Mouse (Mus musculus): ENCODE measurements at regions not wholly inside any gene's neighbourhood (a gene's known extent, or its start where the extent isn't known, plus 50 kb on each side); places are given as distances from the start of the nearest gene placed in this dataset.
"Not testable (repeated sequence)": the region's sequence is repeated elsewhere in the genome, so short reads cannot be mapped to it uniquely, and the experiment has no call there.

- no peak for DNase-seq (ENCODE audit: low read depth)
Measured at GRCm38 (mm10) chr6:53233777-53234176, 53.3 kb upstream of the Creb5 start.

DNA sequence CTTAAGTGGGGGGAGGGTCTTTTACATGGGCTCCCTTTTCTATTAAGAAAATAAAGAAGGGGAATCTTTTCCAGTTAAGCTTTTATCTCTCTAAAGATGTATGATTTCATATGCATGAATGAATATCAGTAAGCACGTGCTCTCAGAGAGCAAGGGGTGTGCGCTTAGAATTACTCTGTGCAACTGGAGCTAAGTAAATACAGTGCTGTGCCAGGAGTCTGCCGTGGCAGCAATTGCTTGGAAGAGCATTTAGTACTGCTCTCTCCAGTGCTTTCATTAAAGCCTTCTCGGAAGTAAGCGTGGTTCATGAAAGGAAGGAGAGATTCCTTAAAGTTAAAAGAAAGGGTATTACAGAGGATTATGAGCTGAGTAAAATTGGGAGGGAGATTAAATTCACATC, 54.5 kb upstream of the Creb5 start:
- no peak for DNase-seq (ENCODE audit: low read depth)

DNA sequence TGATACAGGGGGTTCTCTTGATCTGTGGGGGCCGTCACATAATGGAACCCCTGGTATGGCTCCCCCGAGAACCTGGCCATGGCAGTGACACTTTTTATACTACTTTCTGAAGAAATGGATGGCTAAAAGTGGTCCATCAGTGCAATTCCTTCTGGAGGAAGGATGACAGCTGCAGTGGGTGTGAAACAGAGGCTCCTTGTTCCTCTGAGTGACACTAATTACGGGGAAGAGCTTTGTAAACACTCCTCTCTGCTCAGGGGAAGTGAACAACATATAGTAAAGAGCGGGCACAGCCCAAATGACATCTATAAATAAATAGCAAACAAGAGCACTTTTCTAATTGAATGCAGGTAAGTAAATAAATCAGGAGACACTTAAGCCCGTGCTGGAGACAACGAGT, 57.7 kb upstream of the Creb5 start:
- DNase-seq (ENCODE audit: low read depth), result no peak

GRCm38 (mm10) chr6:53222104-53222503, 65.0 kb upstream of the Creb5 start:
- no peak for DNase-seq (ENCODE audit: low read depth)

- no peak for DNase-seq (ENCODE audit: low read depth)
Measured at GRCm38 (mm10) chr6:53221668-53222005, 65.4 kb upstream of the Creb5 start.

GRCm38 (mm10) chr6:53220784-53221667, 66.0 kb upstream of the Creb5 start:
- no peak for DNase-seq (ENCODE audit: low read depth)

DNA sequence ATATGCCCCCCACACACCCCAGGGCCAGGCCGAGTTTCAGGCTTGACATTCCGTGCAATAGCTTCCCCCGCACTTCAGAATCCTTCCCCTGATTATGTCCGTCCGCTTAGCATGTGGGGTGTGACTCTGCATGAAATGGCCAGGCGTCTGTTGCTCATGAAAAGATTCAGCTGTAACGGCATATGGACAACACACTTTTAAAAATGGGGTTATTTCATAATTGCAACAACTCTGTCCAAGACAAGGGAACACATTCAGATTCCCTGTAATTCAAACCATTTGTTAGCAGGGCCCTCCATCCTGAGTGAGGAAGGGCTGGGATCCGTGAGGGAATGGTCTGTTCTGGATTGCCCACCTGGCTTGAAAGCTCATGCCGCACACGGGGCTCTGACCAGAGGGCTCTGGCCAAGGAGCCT, 68.2 kb upstream of the Creb5 start:
- DNase-seq (ENCODE audit: low read depth), result no peak

DNA sequence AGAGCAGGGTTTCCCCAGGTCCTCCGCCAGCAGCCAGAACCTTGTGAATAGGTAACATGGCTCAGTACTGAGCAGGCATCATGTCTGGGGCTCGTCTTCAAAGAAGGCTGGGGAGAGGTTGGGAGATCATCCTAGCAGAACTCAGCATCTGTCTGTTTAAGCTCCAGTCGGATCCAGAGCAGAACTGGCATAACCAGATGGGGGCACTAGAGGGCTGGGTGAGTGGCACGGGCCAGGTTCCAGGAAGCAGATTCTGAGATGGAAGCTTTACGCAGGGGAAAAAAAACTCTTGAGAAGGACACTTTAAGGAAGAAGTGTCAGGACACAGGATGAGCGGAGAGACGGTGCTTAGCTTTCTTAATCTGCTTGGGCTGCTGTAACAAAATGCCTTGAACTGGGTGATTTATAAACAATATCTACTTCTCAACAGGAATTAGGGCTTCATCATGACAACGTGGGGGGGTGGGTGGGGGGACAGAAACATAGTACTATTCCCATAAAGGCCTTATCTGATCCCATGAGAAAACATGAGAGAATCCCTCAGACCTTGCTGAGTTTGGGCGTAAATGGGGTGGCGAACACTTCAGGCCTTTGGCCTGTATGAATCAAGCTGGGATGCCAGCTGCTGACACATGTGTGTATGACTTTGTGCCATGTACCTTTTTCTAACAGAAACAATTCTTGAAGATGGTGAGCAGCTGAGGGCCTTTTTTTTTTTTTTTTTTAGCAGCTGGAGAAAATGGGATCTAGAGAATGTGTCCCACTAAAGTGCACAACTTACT, 69.6 kb upstream of the Creb5 start:
- peak; percentile 13 for DNase-seq (ENCODE audit: low read depth)

GRCm38 (mm10) chr6:53216715-53217114, 70.4 kb upstream of the Creb5 start:
- DNase-seq (ENCODE audit: low read depth), result no peak

DNA sequence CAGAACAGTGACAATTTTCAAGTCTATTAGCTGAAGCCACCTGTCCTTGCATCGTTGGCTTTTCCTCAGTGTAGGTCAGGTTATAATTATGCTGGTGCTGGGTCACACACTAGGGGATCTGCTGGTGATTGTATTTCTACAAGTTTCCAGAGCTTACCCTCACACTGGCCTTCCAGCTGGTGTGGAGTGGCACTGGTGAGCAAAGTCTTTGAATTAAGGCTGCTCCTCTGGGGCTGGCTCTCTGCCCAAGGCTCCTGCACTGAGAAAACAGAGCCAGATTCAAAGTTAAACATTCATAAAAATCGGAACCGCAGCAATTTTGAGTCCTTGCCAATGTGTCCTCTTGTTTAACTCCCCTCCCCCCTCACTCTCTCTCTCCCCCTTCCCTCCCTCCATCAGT, 75.7 kb upstream of the Creb5 start:
- no peak for DNase-seq (ENCODE audit: low read depth)

DNA sequence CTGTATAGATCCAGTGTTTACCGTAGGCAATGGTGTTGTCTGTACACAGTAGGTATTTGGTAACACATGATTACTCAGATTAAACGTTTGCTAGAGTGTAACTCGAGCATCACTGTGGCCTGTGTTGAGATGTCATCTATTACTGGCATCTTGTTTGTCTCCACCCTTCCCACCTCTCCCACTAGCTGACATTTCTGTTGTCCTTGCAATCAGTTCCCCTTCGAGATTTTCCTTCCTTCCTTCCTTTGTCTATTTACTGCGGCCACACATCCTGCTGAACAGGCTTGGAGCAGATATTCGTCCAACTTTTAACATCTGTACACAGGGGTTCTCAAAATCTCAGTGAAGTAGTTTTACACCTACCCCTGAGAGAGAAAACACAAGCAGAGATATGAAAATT, 77.7 kb upstream of the Creb5 start:
- DNase-seq (ENCODE audit: low read depth), result no peak

GRCm38 (mm10) chr6:53208474-53208873, 78.6 kb upstream of the Creb5 start:
- DNase-seq (ENCODE audit: low read depth), result no peak

- no peak for DNase-seq (ENCODE audit: low read depth)
Measured at GRCm38 (mm10) chr6:53207781-53208180, 79.3 kb upstream of the Creb5 start.

- no peak for DNase-seq (ENCODE audit: low read depth)
Measured at GRCm38 (mm10) chr6:53207361-53207760, 79.7 kb upstream of the Creb5 start.

- no peak for DNase-seq (ENCODE audit: low read depth)
Measured at GRCm38 (mm10) chr6:53201281-53201956, 85.7 kb upstream of the Creb5 start.

- no peak for DNase-seq (ENCODE audit: low read depth)
Measured at GRCm38 (mm10) chr6:53199474-53199873, 87.6 kb upstream of the Creb5 start.

DNA sequence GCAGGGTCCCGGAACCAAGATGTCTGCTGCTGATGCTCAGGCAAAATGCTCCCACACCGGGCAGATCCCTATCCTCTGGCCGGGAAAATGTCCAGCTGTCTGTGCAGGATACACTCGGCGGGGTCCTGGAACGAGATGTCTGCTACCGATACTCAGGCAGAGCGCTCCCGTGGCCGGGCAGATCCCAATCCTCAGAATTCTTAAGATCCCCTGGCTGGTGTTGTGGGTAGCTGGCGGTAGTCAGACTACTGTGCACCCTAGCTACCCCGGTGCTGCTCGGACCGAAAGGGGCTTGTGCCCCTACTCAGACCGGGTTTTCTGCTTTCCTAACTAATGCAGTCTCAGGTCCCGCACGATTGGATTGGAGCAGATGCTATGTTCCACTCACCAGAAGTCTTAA, 104.9 kb upstream of the Creb5 start:
- not testable (repeated sequence) for DNase-seq (ENCODE audit: low read depth)

- DNase-seq (ENCODE audit: low read depth), result no peak
Measured at GRCm38 (mm10) chr6:53164423-53164841, 96.0 kb upstream of the Jazf1 start.

DNA sequence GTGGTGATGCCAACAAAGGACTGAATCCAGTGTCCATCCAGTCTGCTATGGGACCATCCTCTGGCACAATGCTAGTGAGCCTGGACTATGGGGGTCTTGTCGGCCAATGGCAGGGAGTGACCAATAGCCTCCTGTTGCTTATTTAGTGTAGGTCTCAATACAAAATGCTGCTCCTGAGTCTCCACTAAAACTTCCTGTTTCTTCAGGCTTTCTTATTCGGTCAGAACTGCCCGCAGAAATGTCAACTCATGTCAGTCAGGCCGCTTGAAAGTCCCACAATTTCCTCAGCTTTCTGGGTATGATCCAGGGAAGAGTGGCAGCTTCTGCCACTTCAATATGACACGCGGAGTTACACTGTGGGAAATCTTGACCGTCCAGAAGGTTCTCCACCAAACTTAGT, 94.7 kb upstream of the Jazf1 start:
- no peak for DNase-seq (ENCODE audit: low read depth)

- no peak for DNase-seq (ENCODE audit: low read depth)
Measured at GRCm38 (mm10) chr6:53161627-53162026, 93.2 kb upstream of the Jazf1 start.

- DNase-seq (ENCODE audit: low read depth), result no peak
Measured at GRCm38 (mm10) chr6:53154621-53155020, 86.2 kb upstream of the Jazf1 start.

- no peak for DNase-seq (ENCODE audit: low read depth)
Measured at GRCm38 (mm10) chr6:53147478-53147877, 79.0 kb upstream of the Jazf1 start.
